14 mouse cellular contexts compared by ENCODE assay signal in genomic region chr11:8684262-8684661, GRCm38 (mm10).
"Had no signal": no experiment of that assay in that cellular context is flagged by ENCODE, and none has a peak within 500 bp of the region (broad histone marks: within the 10 kb centered on the region; RNA-seq: fewer than 3 reads in every experiment).

No protein-coding gene starts in this region.

- H3K9ac ChIP-seq: intestine, embryonic 15.5 days; kidney, embryonic 15.5 days; liver, embryonic 13.5 days; midbrain, embryonic 15.5 days; neural tube, embryonic 13.5 days had no signal

- H3K4me2 ChIP-seq: intestine, embryonic 15.5 days; kidney, embryonic 15.5 days; liver, embryonic 13.5 days; midbrain, embryonic 11.5 days; midbrain, embryonic 15.5 days; neural tube, embryonic 13.5 days had no signal

- DNase-seq: kidney, adult 8-10 months; kidney, postnatal 10 days; kidney, postnatal 36 days; layer of hippocampus, postnatal 36 days; liver, embryonic 13.5 days; lung, adult 2 months; lung, postnatal 14 days; lung, postnatal 4 days had no signal

- H3K4me1 ChIP-seq: liver, embryonic 13.5 days; midbrain, embryonic 15.5 days; neural tube, embryonic 13.5 days had no signal

- H3K27ac ChIP-seq: intestine, embryonic 15.5 days; kidney, embryonic 15.5 days; left cerebral cortex, adult 2 months; liver, embryonic 13.5 days; midbrain, embryonic 15.5 days; neural tube, embryonic 13.5 days had no signal

- H3K27me3 ChIP-seq: intestine, embryonic 15.5 days; kidney, embryonic 15.5 days; liver, embryonic 13.5 days; midbrain, embryonic 15.5 days; neural tube, embryonic 13.5 days had no signal

- ATAC-seq: intestine, embryonic 15.5 days; midbrain, embryonic 15.5 days had no signal

- H3K4me3 ChIP-seq: intestine, embryonic 15.5 days; kidney, embryonic 15.5 days; left cerebral cortex, adult 2 months; liver, embryonic 13.5 days; midbrain, embryonic 15.5 days; neural tube, embryonic 13.5 days had no signal

- H3K36me3 ChIP-seq: intestine, embryonic 15.5 days; kidney, embryonic 15.5 days; liver, embryonic 13.5 days; midbrain, embryonic 15.5 days; neural tube, embryonic 13.5 days had no signal

- H3K9me3 ChIP-seq: intestine, embryonic 15.5 days; kidney, embryonic 15.5 days; liver, embryonic 13.5 days; midbrain, embryonic 15.5 days; neural tube, embryonic 13.5 days had no signal
